Mouse (Mus musculus) gastrocnemius, postnatal 36 days (tissue): Measurements from ENCODE around the gene Patl2. TPM values are rescaled to one million over a fixed set of nuclear protein-coding genes. Genes with fewer than 3 reads are reported as not detected.
A peak's percentile ranks its signal among the peaks of the same experiment; 100 is the strongest.
"Not testable (repeated sequence)": the region's sequence is repeated elsewhere in the genome, so short reads cannot be mapped to it uniquely, and the experiment has no call there.

Experiments used
- DNase-seq, 2 experiments: peaks; one replicate each; pipeline ENCODE4 v3.0.0; 2022
- intact Hi-C: fragments of 180-260 bp; cut with DNase I; formaldehyde crosslinking; loops from one replicate; pipeline ENCODE4 v1.15.1; 2025
- total RNA-seq, 2 experiments: library from RNA; stranded (reverse); gene quantifications; 2 replicates each; pipeline ENCODE4 v1.2.3; 2021

Gene Patl2
- total RNA-seq, 2 experiments from 2014 or later: not detected

DNA sequence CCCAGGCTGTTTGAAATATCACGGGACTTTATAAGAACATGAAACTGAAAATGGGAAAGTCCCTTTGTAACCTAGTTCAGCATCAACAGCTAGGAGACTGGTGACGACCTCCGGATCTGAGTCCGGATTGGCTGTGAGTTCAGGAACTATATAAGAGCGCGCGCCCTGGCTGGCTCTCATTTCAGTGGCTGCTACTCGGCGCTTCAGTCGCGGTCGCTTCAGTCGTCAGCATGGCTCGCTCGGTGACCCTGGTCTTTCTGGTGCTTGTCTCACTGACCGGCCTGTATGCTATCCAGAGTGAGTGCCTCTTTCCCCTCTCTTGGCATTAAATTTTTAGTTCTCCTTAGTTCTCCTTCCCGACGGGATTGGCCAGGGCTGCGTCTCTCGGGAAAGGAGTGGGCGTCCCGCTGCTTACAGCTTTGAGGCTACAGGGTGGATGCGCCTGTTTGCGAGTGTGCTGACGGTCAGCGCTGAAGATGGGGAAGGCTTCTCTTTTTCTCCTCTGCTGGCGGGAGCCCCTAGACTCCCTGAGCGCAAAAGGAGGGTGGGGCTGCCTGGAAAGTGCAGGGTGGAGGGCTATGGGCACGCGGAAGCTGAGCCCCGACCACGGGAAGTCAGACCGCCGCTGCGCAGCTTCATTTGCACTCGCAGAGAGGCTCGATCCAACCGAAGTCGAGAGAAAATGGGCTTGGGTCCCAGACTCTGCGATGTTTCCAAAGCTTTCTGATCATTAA lies 38.3 kb downstream of the Patl2 start, which contains the start of gene B2m:
TSS of gene B2m (plus strand) at position 179 of the 734 bp plus-strand sequence.
- peak; percentile 88 to 91 for DNase-seq
- intact Hi-C loops: no loop called here

DNA sequence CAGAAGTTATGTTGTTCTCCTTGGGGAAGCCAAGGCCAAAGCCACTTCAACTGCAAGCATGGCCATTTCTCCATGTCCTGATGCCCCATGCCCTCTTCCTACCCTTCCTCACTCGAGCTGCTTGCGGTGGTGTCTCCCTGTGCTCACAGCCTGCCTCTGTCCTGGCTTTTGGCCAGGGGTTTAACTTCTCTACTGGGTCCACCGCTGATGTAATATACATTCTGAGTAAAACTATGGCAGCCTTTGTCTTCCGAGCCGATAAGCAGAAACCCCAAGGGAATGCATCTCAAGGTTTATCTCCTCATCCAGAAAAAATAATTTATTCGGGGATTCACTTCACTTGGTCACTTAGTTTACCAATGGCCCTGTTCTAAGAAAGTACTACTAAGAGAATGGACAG lies 39.3 kb downstream of the Patl2 start:
- intact Hi-C loops: no loop called here
- DNase-seq: no peak

DNA sequence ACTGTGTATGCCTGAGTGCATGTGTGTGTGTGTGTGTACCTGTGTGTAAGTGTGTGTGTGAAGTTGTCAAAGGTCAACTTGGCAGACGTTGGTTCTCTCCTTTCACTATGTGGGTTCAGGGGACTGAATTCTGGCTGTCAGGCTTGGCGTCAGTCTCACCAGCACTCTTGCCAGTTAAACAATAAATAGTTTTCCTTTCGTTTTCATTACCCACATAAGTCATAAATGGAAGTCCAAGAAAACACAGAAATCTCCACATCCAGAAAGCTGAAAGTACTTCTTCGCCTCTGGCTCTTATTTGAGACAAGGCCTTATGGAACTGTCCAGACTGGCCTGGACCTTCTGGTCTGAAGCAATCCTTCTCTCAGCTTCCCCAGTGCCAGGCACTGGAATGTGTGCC lies 40.2 kb downstream of the Patl2 start:
- intact Hi-C loops: no loop called here
- DNase-seq: no peak

DNA sequence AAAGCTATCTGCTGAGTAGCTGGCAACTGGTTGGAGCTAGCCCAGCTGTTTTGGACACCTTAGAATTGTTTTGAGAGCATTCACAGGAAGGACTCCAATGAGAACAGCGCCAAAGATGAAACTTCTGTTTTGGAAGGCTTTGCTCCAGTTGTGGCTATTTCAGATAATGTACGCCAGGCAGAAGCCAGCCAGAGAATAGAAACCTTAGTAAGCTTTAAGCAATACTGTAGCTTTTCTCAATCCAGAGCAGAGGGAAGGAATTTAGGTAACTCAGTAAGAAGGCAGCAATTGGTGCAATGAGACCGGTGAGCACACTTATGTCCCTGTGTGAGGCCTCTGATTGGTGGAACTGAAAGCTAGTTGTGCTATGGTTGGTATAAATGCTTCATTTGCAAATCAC lies 42.9 kb downstream of the Patl2 start:
- no peak for DNase-seq
- intact Hi-C loops: no loop called here

DNA sequence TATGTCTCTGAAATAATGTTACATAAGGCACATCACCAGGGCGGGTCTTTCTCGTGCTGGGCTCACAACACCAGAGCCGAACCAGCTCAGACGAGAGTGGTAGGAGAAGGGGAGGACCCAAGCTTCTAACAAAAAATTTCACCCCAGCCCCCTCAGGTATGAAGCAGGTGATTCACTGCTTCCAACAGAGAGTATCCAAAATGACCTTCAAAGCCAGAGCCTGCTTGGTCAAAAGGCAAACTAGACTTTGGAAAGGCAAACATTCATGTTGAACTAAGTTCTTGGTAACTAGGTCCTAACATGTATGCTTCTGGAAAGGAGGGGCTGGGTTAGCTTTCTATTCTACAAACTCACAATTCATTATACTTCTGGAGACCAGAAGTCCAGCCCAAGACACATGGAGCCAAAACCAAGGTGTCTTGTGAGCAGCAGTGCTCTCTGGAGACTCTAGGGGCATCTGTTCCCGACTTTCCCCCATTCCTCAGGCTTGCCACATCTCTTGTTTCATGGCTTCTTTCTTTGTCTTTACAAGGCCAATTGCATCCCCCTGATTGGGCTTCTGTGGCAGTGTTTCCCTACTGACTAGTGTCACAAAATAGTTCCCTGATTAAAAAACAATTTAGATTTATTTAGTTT lies 44.5 kb downstream of the Patl2 start:
- DNase-seq: no peak
- intact Hi-C loops: no loop called here

DNA sequence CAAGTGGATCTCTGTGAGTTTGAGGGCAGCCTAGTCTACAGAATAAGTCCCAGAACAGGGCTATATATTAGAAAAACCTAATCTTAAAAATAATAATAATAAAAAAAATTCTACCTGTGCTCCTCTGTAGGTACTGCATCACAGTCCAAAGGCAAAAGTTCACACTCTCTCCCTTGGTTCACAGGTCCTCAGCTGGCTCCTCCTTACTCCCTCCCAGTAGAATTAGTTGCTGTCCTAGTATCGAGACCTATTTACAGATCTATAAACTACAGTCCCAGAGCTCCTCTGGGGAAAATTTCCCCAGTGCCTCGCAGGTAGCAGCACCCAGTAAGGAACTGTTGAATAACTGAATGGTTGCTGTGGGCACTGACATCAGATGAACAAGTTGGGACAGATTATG lies 45.2 kb downstream of the Patl2 start:
- intact Hi-C loops: no loop called here
- no peak for DNase-seq

DNA sequence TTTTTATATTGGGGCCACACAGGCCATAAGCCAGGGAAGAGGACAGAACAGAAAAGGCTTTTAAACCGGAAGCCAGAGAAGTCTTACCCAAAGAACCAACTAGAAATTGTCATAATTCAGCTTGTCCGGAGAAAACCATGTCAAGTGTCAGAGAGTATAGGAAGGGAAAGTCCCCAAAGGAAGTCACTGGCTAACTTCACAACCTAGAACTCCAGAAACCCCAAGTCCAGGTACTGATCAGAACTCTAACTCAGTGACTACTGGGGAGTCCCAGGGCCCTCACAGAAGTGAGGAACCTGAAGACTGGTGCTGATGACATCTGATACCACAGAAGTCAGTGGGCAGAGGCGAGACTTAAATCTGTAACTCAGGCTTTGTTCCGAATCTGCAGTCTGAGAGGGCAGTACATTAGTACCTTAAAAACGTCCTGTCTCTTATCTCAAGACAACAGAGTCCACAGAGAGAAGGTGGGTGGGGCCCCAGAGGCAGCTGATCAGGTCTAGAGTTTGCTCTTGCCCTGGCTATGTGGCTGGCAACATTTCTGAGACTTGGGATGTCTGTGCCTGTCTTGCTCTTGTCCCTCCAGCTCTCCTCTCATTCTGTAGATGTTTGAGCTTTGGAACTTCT lies 48.0 kb downstream of the Patl2 start:
- intact Hi-C loops: no loop called here
- no peak for DNase-seq

DNA sequence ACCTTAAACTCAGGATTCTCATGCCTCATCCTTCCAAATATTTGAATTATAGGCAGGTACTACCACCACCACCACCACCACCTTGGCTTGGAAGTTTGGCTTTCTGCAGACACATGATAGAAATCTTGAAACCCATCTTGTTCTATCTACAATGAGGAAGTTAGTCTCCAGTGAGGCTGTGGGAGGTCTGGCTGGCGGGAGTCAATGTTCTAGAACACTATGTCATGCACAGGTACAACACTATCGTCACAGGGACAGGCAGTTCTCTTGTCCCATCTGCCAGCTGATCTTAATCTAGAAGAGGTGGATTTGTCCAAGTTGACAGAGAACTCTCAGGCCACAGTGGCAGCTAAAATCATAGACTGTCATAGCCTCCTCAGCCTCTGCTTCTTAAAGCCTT lies 53.4 kb downstream of the Patl2 start:
- intact Hi-C loops: no loop called here
- DNase-seq: no peak

DNA sequence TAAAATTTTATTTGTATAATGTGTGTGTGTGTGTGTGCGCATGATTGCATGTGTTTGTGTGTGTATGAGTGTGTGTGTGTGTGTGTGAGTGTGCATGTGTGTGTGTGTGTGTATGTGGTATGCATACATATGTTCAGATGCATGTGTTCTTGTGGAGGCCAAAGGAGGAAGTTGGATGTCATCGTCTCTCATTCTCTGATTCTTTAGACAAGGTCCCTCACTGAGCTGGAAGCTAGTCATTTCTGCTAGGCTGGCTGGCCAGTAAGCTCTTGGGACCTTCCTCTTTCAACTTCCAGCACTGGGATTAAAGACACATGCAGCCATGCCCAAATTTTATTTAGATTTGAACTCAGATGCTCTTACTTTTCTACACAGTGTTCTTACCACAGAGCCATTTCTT lies 53.9 kb downstream of the Patl2 start:
- intact Hi-C loops: no loop called here
- DNase-seq: no peak

DNA sequence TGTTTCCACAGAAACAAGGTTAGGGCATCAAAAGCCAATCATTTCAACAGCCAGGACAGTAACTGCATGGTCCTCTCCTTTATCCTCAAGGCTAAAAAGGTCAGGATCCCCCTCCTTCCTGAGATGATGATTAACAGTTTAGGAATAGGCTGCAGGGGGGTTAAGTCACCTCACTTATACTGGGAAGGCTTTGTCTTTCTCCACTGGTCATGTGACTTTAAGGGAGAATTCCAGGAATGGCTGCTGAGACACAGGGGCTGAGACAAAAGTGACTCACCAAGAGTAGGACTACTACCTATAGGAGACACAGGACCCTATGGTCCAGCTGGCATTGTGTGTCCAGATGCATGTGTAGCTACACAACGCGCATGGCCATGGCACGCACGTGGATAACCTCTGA lies 58.4 kb downstream of the Patl2 start:
- intact Hi-C loops: no loop called here
- DNase-seq: no peak

DNA sequence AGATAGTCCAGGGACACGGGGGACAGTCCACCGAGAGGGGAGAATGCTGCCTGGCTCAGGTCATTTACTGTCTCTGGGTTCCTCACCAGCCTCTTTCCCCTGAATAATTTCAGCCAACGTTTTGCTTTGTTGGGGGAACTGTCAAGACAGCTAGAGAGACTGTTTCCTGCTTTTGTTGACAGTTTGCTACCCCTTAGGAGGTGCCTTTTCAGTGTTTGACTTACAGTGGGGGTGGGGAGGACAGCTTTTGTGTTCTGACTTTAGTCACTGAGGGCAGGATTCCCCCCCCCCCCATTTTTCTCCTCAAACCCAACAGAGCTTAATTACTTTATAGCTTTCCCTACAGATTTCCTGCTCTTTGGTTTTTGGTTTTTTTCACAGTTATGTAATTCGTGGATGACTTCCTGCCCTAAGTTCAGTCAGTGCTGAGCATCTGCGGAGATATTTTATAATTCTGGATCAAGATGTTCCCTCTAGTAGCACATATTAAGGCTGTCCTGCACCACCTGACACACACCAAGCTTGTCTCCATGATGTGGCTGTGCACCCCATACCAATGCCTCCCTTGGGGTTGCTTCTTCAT lies 59.1 kb downstream of the Patl2 start:
- intact Hi-C loops: no loop called here
- DNase-seq: no peak

DNA sequence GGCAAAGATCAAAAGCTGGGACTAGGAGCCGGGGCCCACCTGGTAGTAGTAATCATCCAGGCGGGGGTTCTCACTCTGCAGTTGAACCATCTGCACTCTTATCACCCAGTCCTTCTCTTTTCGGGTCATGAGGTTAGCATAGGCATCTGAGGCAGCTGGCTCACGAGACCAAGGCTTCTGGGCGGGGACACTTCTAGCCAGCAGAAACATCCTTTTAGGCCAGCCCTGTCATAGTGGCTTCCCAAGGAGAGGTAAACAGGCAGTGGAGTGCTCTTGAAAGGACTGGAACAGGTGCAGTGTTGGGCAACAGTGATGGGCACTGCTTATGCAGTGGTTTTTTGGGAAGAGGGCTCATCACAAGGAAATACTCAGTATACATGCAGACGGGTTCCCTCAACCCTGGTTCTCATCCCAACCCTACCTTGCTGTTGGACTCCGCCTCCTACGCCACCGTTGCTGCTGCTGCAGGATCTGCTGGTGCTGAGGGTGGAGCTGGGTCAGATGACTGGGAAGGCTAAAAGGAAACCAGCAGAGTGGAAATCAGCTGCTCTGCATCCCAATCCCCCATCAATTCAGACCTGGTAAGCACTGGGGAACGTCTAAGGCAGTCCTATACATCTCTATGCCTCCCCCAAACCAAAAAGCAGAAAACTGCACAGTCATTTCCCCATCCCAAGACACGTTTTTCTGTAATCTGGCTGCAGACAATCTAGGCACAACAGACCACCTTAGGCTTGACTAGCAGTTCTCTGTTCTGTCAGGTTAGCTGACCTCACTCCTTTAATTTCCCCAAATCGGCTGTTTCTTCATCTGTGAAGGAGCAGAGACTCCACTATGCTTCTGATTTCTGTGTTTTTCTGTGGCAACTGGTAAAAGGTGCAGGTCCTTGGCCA lies 60.1 kb downstream of the Patl2 start:
- no peak for DNase-seq
- intact Hi-C loops: no loop called here

DNA sequence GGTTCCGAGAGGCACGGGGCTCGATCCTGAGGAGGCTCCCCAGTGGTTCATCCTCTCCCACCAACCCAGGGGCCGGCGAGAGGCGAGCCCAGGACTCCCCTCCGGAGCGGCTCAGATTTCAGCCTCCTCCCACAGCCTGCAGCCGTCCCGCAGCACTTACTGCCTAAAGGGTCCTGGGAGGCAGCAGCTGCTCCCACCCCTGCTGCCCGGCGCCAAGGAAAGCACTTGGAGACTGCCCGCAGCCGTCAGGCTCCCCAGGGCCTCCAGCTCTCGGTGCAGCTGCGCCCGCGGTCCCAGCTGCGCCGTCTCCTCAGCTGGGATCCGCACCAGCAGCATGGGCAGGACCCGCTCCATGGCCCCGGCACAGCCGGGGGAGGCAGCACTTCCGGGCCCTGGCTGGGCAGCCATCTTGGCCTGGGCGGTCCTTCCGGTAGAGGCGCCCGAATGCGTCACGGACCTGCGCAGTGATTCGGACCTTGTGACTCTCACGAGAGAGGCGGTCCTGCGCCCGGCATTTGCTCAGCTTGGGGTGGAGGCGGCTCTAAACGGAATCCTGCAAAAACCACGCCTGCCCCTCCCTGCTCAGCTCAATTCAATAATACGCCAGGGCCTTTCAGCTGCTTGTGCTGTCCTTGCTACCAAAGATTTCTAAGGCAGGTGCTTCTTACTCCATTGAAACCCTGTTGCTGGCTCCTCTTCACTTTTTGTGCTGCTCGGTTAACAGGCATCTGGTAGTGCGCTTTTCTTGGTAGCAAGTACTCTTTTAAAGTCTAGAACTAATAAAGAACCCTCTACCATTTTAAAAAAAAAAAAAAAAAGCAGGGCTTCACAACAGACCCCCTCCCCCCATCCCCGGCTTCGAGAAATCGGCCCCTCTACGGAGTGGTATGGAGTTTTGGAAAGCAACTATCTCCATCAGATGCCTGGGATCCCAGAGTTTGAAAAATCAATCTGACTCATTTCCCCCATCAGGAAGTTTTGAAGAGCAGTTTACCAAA lies 67.7 kb downstream of the Patl2 start, which contains the start of gene Spg11:
TSS of gene Spg11 (minus strand) at position 426 of the 998 bp plus-strand sequence.
- peak; percentile 95 to 97 for DNase-seq
- intact Hi-C loops: loop anchor here (2.0 kb wide), 1 partner anchor 41 kb away; no protein-coding TSS in a partner anchor

DNA sequence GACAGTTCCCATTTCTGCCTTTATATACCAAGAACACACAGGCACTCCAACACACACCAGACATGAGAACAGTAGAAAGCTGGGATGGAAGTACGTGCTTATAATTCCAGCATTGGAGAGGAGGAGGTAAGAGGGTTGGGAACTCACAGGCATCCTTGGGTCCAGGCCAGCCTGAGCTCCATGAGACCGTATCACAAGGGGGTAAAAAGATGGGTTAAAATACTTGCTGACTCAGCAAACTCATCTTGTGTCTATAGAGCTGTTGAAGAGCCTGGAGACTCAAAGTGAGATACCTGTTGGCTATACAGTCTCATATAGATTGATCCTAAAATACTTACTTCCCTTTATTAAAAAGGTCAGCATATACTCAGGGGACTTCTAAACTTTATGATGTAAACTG lies 69.1 kb downstream of the Patl2 start:
- intact Hi-C loops: no loop called here
- no peak for DNase-seq

DNA sequence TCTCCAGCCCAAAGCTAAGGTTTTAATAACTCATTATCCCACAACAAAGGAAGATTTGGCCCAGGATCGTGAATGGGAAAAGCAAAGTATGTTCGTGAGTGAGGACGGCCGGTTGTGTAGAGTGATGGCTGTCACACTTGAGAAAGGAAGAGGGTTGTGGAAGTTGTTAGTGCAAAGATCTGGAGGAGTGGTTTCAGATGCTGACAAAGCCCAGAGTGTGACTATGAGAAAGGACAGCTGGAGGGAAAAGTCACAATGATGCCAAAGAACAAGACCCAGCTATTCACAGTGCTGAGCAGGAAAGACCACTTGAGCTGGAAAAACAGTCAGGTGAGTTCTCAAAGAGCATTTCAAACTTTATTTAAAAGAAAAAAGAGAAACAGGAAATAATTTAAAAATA lies 76.3 kb downstream of the Patl2 start:
- DNase-seq: no peak

DNA sequence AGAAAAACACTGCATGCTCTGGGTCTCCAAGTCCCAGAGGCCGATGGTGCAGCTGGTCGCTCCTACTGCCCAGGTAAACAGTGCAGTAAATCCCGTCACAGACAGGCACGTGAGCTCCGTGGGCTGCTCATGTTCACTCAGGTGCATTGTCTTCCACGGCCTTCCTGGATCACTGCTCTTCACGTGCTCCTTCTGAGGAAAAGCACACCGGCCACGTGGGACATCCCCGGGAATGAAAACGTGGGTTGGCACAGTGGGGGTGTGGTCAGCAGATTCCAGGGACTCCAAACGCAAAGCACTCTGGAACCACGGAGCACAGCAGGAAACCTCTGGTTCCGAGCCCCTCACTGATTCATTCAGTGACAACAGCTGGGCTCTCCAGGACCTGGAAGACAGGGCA lies 77.9 kb downstream of the Patl2 start:
- intact Hi-C loops: no loop called here
- DNase-seq: no peak

More for the DNA sequence above, 76.3 kb downstream of the Patl2 start:
- intact Hi-C loops: no loop called here

DNA sequence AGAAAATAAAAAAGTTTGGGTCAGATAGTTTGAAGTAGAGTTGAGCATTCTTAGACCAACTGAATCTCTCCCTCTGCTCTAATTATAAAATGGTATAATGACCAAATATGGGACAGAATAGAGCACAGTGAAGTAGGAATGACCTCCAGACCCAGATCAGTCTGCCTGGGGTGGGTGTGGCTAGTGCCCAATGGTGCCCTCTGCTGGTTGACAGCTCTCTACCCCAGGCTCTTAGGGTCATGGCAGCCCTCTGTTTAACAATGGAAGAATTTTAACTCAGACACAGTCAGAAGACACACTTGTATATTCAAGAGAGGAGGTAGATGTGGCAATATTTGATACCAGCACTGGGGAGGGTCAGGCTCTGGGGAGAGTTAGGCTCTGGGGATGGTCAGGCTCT lies 83.9 kb downstream of the Patl2 start:
- intact Hi-C loops: no loop called here
- DNase-seq: no peak

DNA sequence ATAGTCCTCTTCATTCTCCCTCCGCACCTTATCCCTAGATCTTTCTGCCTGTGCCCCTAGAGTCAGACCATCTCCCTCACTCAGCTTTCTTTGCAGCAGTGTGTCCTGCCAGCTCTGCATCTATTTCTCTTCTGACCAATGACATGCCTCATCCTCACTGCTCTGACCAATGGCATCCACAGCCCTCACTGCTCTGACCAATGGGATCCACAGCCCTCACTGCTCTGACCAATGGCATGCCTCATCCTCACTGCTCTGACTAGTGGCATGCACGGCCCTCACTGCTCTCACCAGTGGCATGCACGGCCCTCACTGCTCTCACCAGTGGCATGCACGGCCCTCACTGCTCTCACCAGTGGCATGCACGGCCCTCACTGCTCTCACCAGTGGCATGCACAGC lies 88.3 kb downstream of the Patl2 start:
- DNase-seq, intact Hi-C loops: not testable (repeated sequence)

DNA sequence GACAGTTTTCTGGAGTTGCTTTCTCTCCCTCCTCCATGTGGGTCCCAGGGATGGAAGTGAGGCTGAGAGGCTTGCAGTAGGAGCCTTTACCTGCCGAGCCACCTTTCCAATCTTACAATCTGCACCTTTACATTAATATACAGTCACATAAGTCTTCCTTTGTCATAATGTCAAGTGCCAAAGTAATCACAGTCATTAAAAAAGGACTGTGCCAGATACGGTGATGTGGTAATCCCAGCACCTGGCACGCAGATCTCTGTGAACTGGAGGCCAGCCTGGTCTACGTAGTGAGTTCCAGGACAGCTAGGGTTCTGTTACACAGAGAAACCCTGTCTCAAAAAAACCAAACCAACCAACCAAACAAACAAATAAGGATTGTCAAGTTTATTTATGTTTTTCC lies 92.1 kb downstream of the Patl2 start:
- intact Hi-C loops: no loop called here
- DNase-seq: no peak
